Mouse (Mus musculus) E14TG2a.4 (cell line): Measurements from ENCODE around the gene Zscan10.

ENCODE experiments used
- H3K27me3 ChIP-seq: 2 replicates; pipeline ENCODE4 v1.6.1; 2014; ENCODE audit warnings: low read length, control low read depth; ENCODE audit not compliant: insufficient read depth
- H3K36me3 ChIP-seq: 2 replicates; pipeline ENCODE4 v1.6.1; 2014; ENCODE audit warnings: low read length, control low read depth; ENCODE audit not compliant: insufficient read depth
- H3K4me1 ChIP-seq: replicated peaks from 2 replicates; pipeline ENCODE4 v1.6.1; 2014; ENCODE audit warnings: low read depth, low read length, control low read depth
- H3K4me3 ChIP-seq: replicated peaks from 2 replicates; pipeline ENCODE4 v1.5.1; 2014; ENCODE audit warnings: mild to moderate bottlenecking, low read length
- H3K9me3 ChIP-seq: 2 replicates; pipeline ENCODE4 v1.6.1; 2014; ENCODE audit warnings: low read length, control low read depth
- CTCF ChIP-seq: conservative IDR thresholded peaks from 2 replicates; pipeline ENCODE4 v1.5.1; 2014; ENCODE audit warnings: low read length
- NANOG ChIP-seq: IDR thresholded peaks from 2 replicates; pipeline ENCODE4 v1.6.1; 2014; ENCODE audit warnings: borderline replicate concordance, low read length, mixed read lengths
- POU5F1 ChIP-seq: IDR thresholded peaks from 2 replicates; pipeline ENCODE4 v1.6.1; 2014; ENCODE audit warnings: low read length, borderline replicate concordance

Gene Zscan10

GRCm38 (mm10) chr17:23610361-23610800, 9.7 kb downstream of the Zscan10 start:
- peaks cover 74% of the 10 kb centered on the region for H3K4me1 ChIP-seq
- peak overlapping the region; percentile 65 for H3K4me3 ChIP-seq
- no peaks in the 10 kb centered on the region for H3K27me3 ChIP-seq
- TF ChIP-seq POU5F1, result no peak
- peak; percentile 67 for TF ChIP-seq CTCF
- TF ChIP-seq NANOG, result no peak
- H3K9me3 ChIP-seq, result no peaks in the 10 kb centered on the region
- H3K36me3 ChIP-seq, result peaks cover 69% of the 10 kb centered on the region

- H3K9me3 ChIP-seq, result no peaks in the 10 kb centered on the region
- peak overlapping the region; percentile 49 for H3K4me3 ChIP-seq
- peaks cover 3% of the 10 kb centered on the region; the same call in 1 of the 2 replicates for H3K36me3 ChIP-seq
- TF ChIP-seq NANOG, result no peak
- TF ChIP-seq POU5F1, result no peak
- no peak for TF ChIP-seq CTCF
- H3K4me1 ChIP-seq, result peaks cover 24% of the 10 kb centered on the region
- peaks cover 25% of the 10 kb centered on the region for H3K27me3 ChIP-seq
Measured at GRCm38 (mm10) chr17:23617087-23617486, 16.4 kb downstream of the Zscan10 start.

- H3K27me3 ChIP-seq, result peaks cover 25% of the 10 kb centered on the region
- peaks cover 14% of the 10 kb centered on the region for H3K4me1 ChIP-seq
- no peaks in the 10 kb centered on the region for H3K9me3 ChIP-seq
- TF ChIP-seq POU5F1 (no peak), NANOG (no peak), CTCF (no peak)
- H3K36me3 ChIP-seq, result no peaks in the 10 kb centered on the region
- H3K4me3 ChIP-seq, result no peak overlapping the region
Measured at GRCm38 (mm10) chr17:23620351-23620750, 19.7 kb downstream of the Zscan10 start.

GRCm38 (mm10) chr17:23627813-23628212, 27.2 kb downstream of the Zscan10 start:
- Histone ChIP-seq H3K36me3 (no peaks in the 10 kb centered on the region), H3K4me3 (no peak overlapping the region), H3K27me3 (peaks cover 24% of the 10 kb centered on the region), H3K9me3 (no peaks in the 10 kb centered on the region), H3K4me1 (peaks cover 59% of the 10 kb centered on the region)
- TF ChIP-seq NANOG, result no peak
- TF ChIP-seq POU5F1, result no peak
- TF ChIP-seq CTCF, result no peak

- H3K9me3 ChIP-seq, result no peaks in the 10 kb centered on the region
- TF ChIP-seq NANOG (no peak), CTCF (peak; percentile 77), POU5F1 (no peak)
- peaks cover 79% of the 10 kb centered on the region for H3K4me1 ChIP-seq
- no peaks in the 10 kb centered on the region for H3K36me3 ChIP-seq
- H3K4me3 ChIP-seq, result peak overlapping the region; percentile 57
- H3K27me3 ChIP-seq, result peaks cover 33% of the 10 kb centered on the region
Measured at GRCm38 (mm10) chr17:23630195-23631020, 29.8 kb downstream of the Zscan10 start.

GRCm38 (mm10) chr17:23631241-23631640, 30.6 kb downstream of the Zscan10 start:
- TF ChIP-seq CTCF (no peak), NANOG (no peak), POU5F1 (no peak)

GRCm38 (mm10) chr17:23644613-23645495, 44.2 kb downstream of the Zscan10 start, which contains the start of gene Mmp25:
TSS of gene Mmp25 (minus strand) at chr17:23645277.
- no peak for TF ChIP-seq POU5F1
- TF ChIP-seq CTCF, result no peak
- TF ChIP-seq NANOG, result no peak
- Histone ChIP-seq H3K9me3 (peaks cover 6% of the 10 kb centered on the region), H3K36me3 (no peaks in the 10 kb centered on the region), H3K4me3 (peak within 1 kb of the TSS; percentile 80), H3K4me1 (peaks cover 38% of the 10 kb centered on the region), H3K27me3 (peaks cover 30% of the 10 kb centered on the region)

More at GRCm38 (mm10) chr17:23631241-23631640, 30.6 kb downstream of the Zscan10 start:
- Histone ChIP-seq H3K9me3 (no peaks in the 10 kb centered on the region), H3K27me3 (peaks cover 41% of the 10 kb centered on the region), H3K4me1 (peaks cover 79% of the 10 kb centered on the region), H3K36me3 (no peaks in the 10 kb centered on the region), H3K4me3 (peak overlapping the region; percentile 57)

- Histone ChIP-seq H3K27me3 (peaks cover 29% of the 10 kb centered on the region), H3K9me3 (peaks cover 6% of the 10 kb centered on the region), H3K4me1 (peaks cover 38% of the 10 kb centered on the region), H3K4me3 (no peak overlapping the region), H3K36me3 (no peaks in the 10 kb centered on the region)
- TF ChIP-seq NANOG, result no peak
- no peak for TF ChIP-seq POU5F1
- no peak for TF ChIP-seq CTCF
Measured at GRCm38 (mm10) chr17:23645894-23646293, 45.2 kb downstream of the Zscan10 start.
